Mouse (Mus musculus): ENCODE data around the gene Cdk19. TPM values are rescaled to one million over a fixed set of nuclear protein-coding genes. Genes with fewer than 3 reads are reported as not detected.

Cdk19 gene
- polyA plus RNA-seq, 1 experiment from 2014 or later, result 9.1 TPM

- Histone ChIP-seq H3K4me1 (ENCODE audit: control insufficient read depth in 2 of 2, insufficient read depth in 2 of 2, low read length in 2 of 2) (peaks cover 6 to 13% of the 10 kb centered on the region in 2 experiments; a peak in 2 of 4 replicates), H3K27me3 (ENCODE audit: control insufficient read depth, insufficient read depth, low read length) (no peaks in the 10 kb centered on the region), H3K27ac (replicated peaks in 1 of 2; ENCODE audit: control insufficient read depth in 1 of 2, insufficient read depth in 1 of 2, low read depth in 2 of 2, low read length in 2 of 2) (no peak overlapping the region), H3K36me3 (ENCODE audit: control insufficient read depth, insufficient read depth, low read length) (no peaks in the 10 kb centered on the region), H3K4me3 (ENCODE audit: control insufficient read depth in 1 of 2, insufficient read depth in 1 of 2, low read depth in 1 of 2, low read length in 2 of 2) (no peak overlapping the region), H3K9ac (ENCODE audit: low read length) (no peak overlapping the region), H3K9me3 (ENCODE audit: control insufficient read depth, low read length) (peaks cover 5% of the 10 kb centered on the region), H3K4me2 (ENCODE audit: low read length) (no peak overlapping the region)
- WGBS, result 69% methylated on average over 4 of the region's 4 CpGs
- ATAC-seq (ENCODE audit: insufficient number of reproducible peaks, insufficient read depth, low FRiP score, low read depth), result no peak
These were observed 31.4 kb upstream of the Cdk19 start for GRCm38 (mm10) chr10:40307826-40308583.

GRCm38 (mm10) chr10:40309884-40310635, 29.3 kb upstream of the Cdk19 start:
- H3K27me3 ChIP-seq (ENCODE audit: control insufficient read depth, insufficient read depth, low read length), result no peaks in the 10 kb centered on the region
- no peaks in the 10 kb centered on the region for H3K36me3 ChIP-seq (ENCODE audit: control insufficient read depth, insufficient read depth, low read length)
- peaks cover 5% of the 10 kb centered on the region for H3K9me3 ChIP-seq (ENCODE audit: control insufficient read depth, low read length)
- H3K4me2 ChIP-seq (ENCODE audit: low read length), result no peak overlapping the region
- H3K4me3 ChIP-seq (ENCODE audit: control insufficient read depth in 1 of 2, insufficient read depth in 1 of 2, low read depth in 1 of 2, low read length in 2 of 2), result no peak overlapping the region
- peak; percentile 52; the same call in 1 of the 2 replicates for ATAC-seq (ENCODE audit: insufficient number of reproducible peaks, insufficient read depth, low FRiP score, low read depth)
- no peak overlapping the region for H3K27ac ChIP-seq (replicated peaks in 1 of 2; ENCODE audit: control insufficient read depth in 1 of 2, insufficient read depth in 1 of 2, low read depth in 2 of 2, low read length in 2 of 2)
- WGBS, result 61% methylated on average over 6 of the region's 6 CpGs
- no peak overlapping the region for H3K9ac ChIP-seq (ENCODE audit: low read length)
- H3K4me1 ChIP-seq (ENCODE audit: control insufficient read depth in 2 of 2, insufficient read depth in 2 of 2, low read length in 2 of 2), result peaks cover 6 to 14% of the 10 kb centered on the region in 2 experiments; a peak in 2 of 4 replicates

- H3K4me2 ChIP-seq (ENCODE audit: low read length), result no peak overlapping the region
- no peaks in the 10 kb centered on the region for H3K36me3 ChIP-seq (ENCODE audit: control insufficient read depth, insufficient read depth, low read length)
- no peak overlapping the region for H3K9ac ChIP-seq (ENCODE audit: low read length)
- no peak for ATAC-seq (ENCODE audit: insufficient number of reproducible peaks, insufficient read depth, low FRiP score, low read depth)
- H3K27ac ChIP-seq (replicated peaks in 1 of 2; ENCODE audit: control insufficient read depth in 1 of 2, insufficient read depth in 1 of 2, low read depth in 2 of 2, low read length in 2 of 2), result 0 out of 4 replicates have a peak overlapping the region, but pooled peaks of 1 of the 2 experiments have one; percentile 39
- 38% methylated on average over 4 of the region's 4 CpGs for WGBS
- H3K4me1 ChIP-seq (ENCODE audit: control insufficient read depth in 2 of 2, insufficient read depth in 2 of 2, low read length in 2 of 2), result peaks cover 6 to 14% of the 10 kb centered on the region in 2 experiments; a peak in 2 of 4 replicates
- no peaks in the 10 kb centered on the region for H3K27me3 ChIP-seq (ENCODE audit: control insufficient read depth, insufficient read depth, low read length)
- H3K4me3 ChIP-seq (ENCODE audit: control insufficient read depth in 1 of 2, insufficient read depth in 1 of 2, low read depth in 1 of 2, low read length in 2 of 2), result no peak overlapping the region
- no peaks in the 10 kb centered on the region for H3K9me3 ChIP-seq (ENCODE audit: control insufficient read depth, low read length)
These were observed 26.6 kb upstream of the Cdk19 start for GRCm38 (mm10) chr10:40312781-40313180.

- Histone ChIP-seq H3K9me3 (ENCODE audit: control insufficient read depth, low read length) (no peaks in the 10 kb centered on the region), H3K4me3 (ENCODE audit: control insufficient read depth in 1 of 2, insufficient read depth in 1 of 2, low read depth in 1 of 2, low read length in 2 of 2) (no peak overlapping the region), H3K27ac (replicated peaks in 1 of 2; ENCODE audit: control insufficient read depth in 1 of 2, insufficient read depth in 1 of 2, low read depth in 2 of 2, low read length in 2 of 2) (no peak overlapping the region), H3K9ac (ENCODE audit: low read length) (no peak overlapping the region), H3K4me1 (ENCODE audit: control insufficient read depth in 2 of 2, insufficient read depth in 2 of 2, low read length in 2 of 2) (peaks cover 2 to 10% of the 10 kb centered on the region in 2 experiments; a peak in 2 of 4 replicates), H3K27me3 (ENCODE audit: control insufficient read depth, insufficient read depth, low read length) (no peaks in the 10 kb centered on the region), H3K4me2 (ENCODE audit: low read length) (no peak overlapping the region), H3K36me3 (ENCODE audit: control insufficient read depth, insufficient read depth, low read length) (no peaks in the 10 kb centered on the region)
- 36% methylated on average over 7 of the region's 7 CpGs for WGBS
- no peak for ATAC-seq (ENCODE audit: insufficient number of reproducible peaks, insufficient read depth, low FRiP score, low read depth)
These were observed 22.4 kb upstream of the Cdk19 start for GRCm38 (mm10) chr10:40316841-40317585.

GRCm38 (mm10) chr10:40320306-40320705, 19.1 kb upstream of the Cdk19 start:
- no peak for ATAC-seq (ENCODE audit: insufficient number of reproducible peaks, insufficient read depth, low FRiP score, low read depth)
- Histone ChIP-seq H3K4me1 (ENCODE audit: control insufficient read depth in 2 of 2, insufficient read depth in 2 of 2, low read length in 2 of 2) (no peaks in the 10 kb centered on the region), H3K9me3 (ENCODE audit: control insufficient read depth, low read length) (no peaks in the 10 kb centered on the region), H3K4me3 (ENCODE audit: control insufficient read depth in 1 of 2, insufficient read depth in 1 of 2, low read depth in 1 of 2, low read length in 2 of 2) (no peak overlapping the region), H3K9ac (ENCODE audit: low read length) (no peak overlapping the region), H3K27me3 (ENCODE audit: control insufficient read depth, insufficient read depth, low read length) (no peaks in the 10 kb centered on the region), H3K36me3 (ENCODE audit: control insufficient read depth, insufficient read depth, low read length) (no peaks in the 10 kb centered on the region), H3K27ac (replicated peaks in 1 of 2; ENCODE audit: control insufficient read depth in 1 of 2, insufficient read depth in 1 of 2, low read depth in 2 of 2, low read length in 2 of 2) (no peak overlapping the region), H3K4me2 (ENCODE audit: low read length) (no peak overlapping the region)
- WGBS, result 90% methylated on average over 10 of the region's 10 CpGs

- Histone ChIP-seq H3K4me3 (ENCODE audit: control insufficient read depth in 1 of 2, insufficient read depth in 1 of 2, low read depth in 1 of 2, low read length in 2 of 2) (no peak overlapping the region), H3K36me3 (ENCODE audit: control insufficient read depth, insufficient read depth, low read length) (no peaks in the 10 kb centered on the region), H3K4me1 (ENCODE audit: control insufficient read depth in 2 of 2, insufficient read depth in 2 of 2, low read length in 2 of 2) (peaks cover 6 to 9% of the 10 kb centered on the region in 2 experiments), H3K9me3 (ENCODE audit: control insufficient read depth, low read length) (no peaks in the 10 kb centered on the region), H3K4me2 (ENCODE audit: low read length) (peak overlapping the region; percentile 18), H3K27ac (replicated peaks in 1 of 2; ENCODE audit: control insufficient read depth in 1 of 2, insufficient read depth in 1 of 2, low read depth in 2 of 2, low read length in 2 of 2) (peak overlapping the region; percentile 21 to 57; a peak in 2 of 4 replicates), H3K9ac (ENCODE audit: low read length) (no peak overlapping the region), H3K27me3 (ENCODE audit: control insufficient read depth, insufficient read depth, low read length) (no peaks in the 10 kb centered on the region)
- WGBS, result 25% methylated on average over 9 of the region's 9 CpGs
- no peak for ATAC-seq (ENCODE audit: insufficient number of reproducible peaks, insufficient read depth, low FRiP score, low read depth)
These were observed 11.3 kb upstream of the Cdk19 start for GRCm38 (mm10) chr10:40328004-40328551.

- Histone ChIP-seq H3K9ac (ENCODE audit: low read length) (no peak overlapping the region), H3K36me3 (ENCODE audit: control insufficient read depth, insufficient read depth, low read length) (no peaks in the 10 kb centered on the region), H3K4me2 (ENCODE audit: low read length) (no peak overlapping the region), H3K9me3 (ENCODE audit: control insufficient read depth, low read length) (no peaks in the 10 kb centered on the region), H3K4me1 (ENCODE audit: control insufficient read depth in 2 of 2, insufficient read depth in 2 of 2, low read length in 2 of 2) (peaks cover 6 to 9% of the 10 kb centered on the region in 2 experiments), H3K27me3 (ENCODE audit: control insufficient read depth, insufficient read depth, low read length) (no peaks in the 10 kb centered on the region), H3K4me3 (ENCODE audit: control insufficient read depth in 1 of 2, insufficient read depth in 1 of 2, low read depth in 1 of 2, low read length in 2 of 2) (no peak overlapping the region), H3K27ac (replicated peaks in 1 of 2; ENCODE audit: control insufficient read depth in 1 of 2, insufficient read depth in 1 of 2, low read depth in 2 of 2, low read length in 2 of 2) (no peak overlapping the region)
- no peak for ATAC-seq (ENCODE audit: insufficient number of reproducible peaks, insufficient read depth, low FRiP score, low read depth)
- 72% methylated on average over 1 of the region's 1 CpGs for WGBS
These were observed 9.1 kb upstream of the Cdk19 start for GRCm38 (mm10) chr10:40330262-40330661.
